Mouse (Mus musculus) limb, embryonic 12.5 days (tissue): ENCODE data around the gene Prpf8. TPM values are rescaled to one million over a fixed set of nuclear protein-coding genes. Genes with fewer than 3 reads are reported as not detected.
A peak's percentile ranks its signal among the peaks of the same experiment; 100 is the strongest.
"Not testable (repeated sequence)": the region's sequence is repeated elsewhere in the genome, so short reads cannot be mapped to it uniquely, and the experiment has no call there.

Experiments
- ATAC-seq: fragments of 200-750 bp; cut with Nextera tagmentation; 2 replicates; pipeline ENCODE4 v1.8.0; 2017; ENCODE audit warnings: low read depth, moderate TSS enrichment; ENCODE audit not compliant: insufficient number of reproducible peaks, insufficient read depth, low FRiP score, low TSS enrichment
- H3K27ac ChIP-seq: fragments of 300-500 bp; sonication (generic); 2 replicates; pipeline ENCODE4 v1.5.1; 2016; ENCODE audit warnings: mild to moderate bottlenecking, moderate library complexity
- H3K27me3 ChIP-seq: fragments of 300-500 bp; sonication (generic); 2 replicates; pipeline ENCODE4 v1.6.1; 2016; ENCODE audit warnings: mild to moderate bottlenecking, moderate library complexity
- H3K36me3 ChIP-seq: fragments of 300-500 bp; sonication (generic); 2 replicates; pipeline ENCODE4 v1.6.1; 2016; ENCODE audit warnings: mild to moderate bottlenecking, moderate library complexity
- H3K4me1 ChIP-seq: fragments of 300-500 bp; sonication (generic); replicated peaks from 2 replicates; pipeline ENCODE4 v1.6.1; 2016
- H3K4me2 ChIP-seq: fragments of 300-500 bp; sonication (generic); 2 replicates; pipeline ENCODE4 v1.6.1; 2016; ENCODE audit warnings: mild to moderate bottlenecking, moderate library complexity
- H3K4me3 ChIP-seq: fragments of 300-500 bp; sonication (generic); replicated peaks from 2 replicates; pipeline ENCODE4 v1.5.1; 2016; ENCODE audit warnings: mild to moderate bottlenecking
- H3K9ac ChIP-seq: fragments of 300-500 bp; sonication (generic); replicated peaks from 2 replicates; pipeline ENCODE4 v1.6.1; 2016; ENCODE audit warnings: mild to moderate bottlenecking, moderate library complexity
- H3K9me3 ChIP-seq: fragments of 300-500 bp; sonication (generic); 2 replicates; pipeline ENCODE4 v1.6.1; 2016; ENCODE audit warnings: mild to moderate bottlenecking, moderate library complexity
- WGBS: fragments of 180-500 bp; shearing (Covaris S2); methylation state at CpG from one replicate; pipeline ENCODE4 v1.1.7; 2016; 5-methylcytosine and 5-hydroxymethylcytosine counted together
- microRNA counts: library from miRNA; unstranded; fragments of <30 nt; microRNA quantifications from one replicate; lab custom pipeline; 2017
- microRNA-seq: library from miRNA; unstranded; fragments of <30 nt; microRNA quantifications from one replicate; pipeline ENCODE4, GENCODE M21; 2017
- polyA plus RNA-seq: library from polyadenylated mRNA; unstranded; fragments of >200 nt; fragmentation: Nextera tagmentation; extraction: Ambion mirVana; gene quantifications from 2 replicates; pipeline ENCODE4 v1.2.1, GENCODE M21; 2016

Prpf8 gene
- polyA plus RNA-seq, 1 experiment from 2014 or later: 83.0 TPM

GRCm38 (mm10) chr11:75549658-75550111 is 63.1 kb downstream of the Prpf8 start:
- Histone ChIP-seq H3K4me3 (no peak overlapping the region), H3K36me3 (no peaks in the 10 kb centered on the region), H3K9ac (no peak overlapping the region), H3K9me3 (no peaks in the 10 kb centered on the region), H3K27me3 (no peaks in the 10 kb centered on the region), H3K4me2 (no peak overlapping the region), H3K4me1 (peaks cover 40% of the 10 kb centered on the region), H3K27ac (peak overlapping the region; percentile 25; the same call in 1 of the 2 replicates)
- no peak for ATAC-seq
- 48% methylated on average over 5 of the region's 5 CpGs for WGBS

- peaks cover 40% of the 10 kb centered on the region for H3K4me1 ChIP-seq
- H3K27ac ChIP-seq: peak overlapping the region; percentile 41; the same call in 1 of the 2 replicates
- H3K36me3 ChIP-seq: no peaks in the 10 kb centered on the region
- no peak overlapping the region for H3K4me2 ChIP-seq
- ATAC-seq: no peak
- H3K9ac ChIP-seq: no peak overlapping the region
- no peaks in the 10 kb centered on the region for H3K27me3 ChIP-seq
- no peak overlapping the region for H3K4me3 ChIP-seq
- H3K9me3 ChIP-seq: no peaks in the 10 kb centered on the region
- WGBS: 71% methylated on average over 12 of the region's 12 CpGs
Measured at GRCm38 (mm10) chr11:75550200-75550946, 63.8 kb downstream of the Prpf8 start.

GRCm38 (mm10) chr11:75551321-75551720 is 64.7 kb downstream of the Prpf8 start:
- ATAC-seq: no peak
- Histone ChIP-seq H3K4me2 (no peak overlapping the region), H3K9ac (no peak overlapping the region), H3K4me1 (peaks cover 40% of the 10 kb centered on the region), H3K9me3 (no peaks in the 10 kb centered on the region), H3K36me3 (no peaks in the 10 kb centered on the region), H3K27me3 (no peaks in the 10 kb centered on the region), H3K27ac (peak overlapping the region; percentile 82; the same call in 1 of the 2 replicates), H3K4me3 (no peak overlapping the region)
- 89% methylated on average over 5 of the region's 5 CpGs for WGBS

- Histone ChIP-seq H3K4me1 (peaks cover 40% of the 10 kb centered on the region), H3K4me2 (no peak overlapping the region), H3K27me3 (no peaks in the 10 kb centered on the region), H3K36me3 (no peaks in the 10 kb centered on the region), H3K9me3 (no peaks in the 10 kb centered on the region), H3K4me3 (no peak overlapping the region), H3K27ac (peak overlapping the region; percentile 82), H3K9ac (0 out of 2 replicates have a peak overlapping the region, but pooled peaks have one; percentile 4)
- 54% methylated on average over 9 of the region's 9 CpGs for WGBS
- ATAC-seq: 0 out of 2 replicates have a peak, but pooled peaks have one; percentile 44
Measured at GRCm38 (mm10) chr11:75551961-75552441, 65.4 kb downstream of the Prpf8 start.

- Histone ChIP-seq H3K4me3 (no peak overlapping the region), H3K4me1 (peaks cover 40% of the 10 kb centered on the region), H3K27me3 (no peaks in the 10 kb centered on the region), H3K27ac (no peak overlapping the region), H3K4me2 (no peak overlapping the region), H3K9ac (no peak overlapping the region), H3K9me3 (peaks cover 2% of the 10 kb centered on the region; the same call in 1 of the 2 replicates), H3K36me3 (no peaks in the 10 kb centered on the region)
- ATAC-seq: no peak
- 33% methylated on average over 7 of the region's 7 CpGs for WGBS
Measured at GRCm38 (mm10) chr11:75552906-75553482, 66.4 kb downstream of the Prpf8 start.

- H3K4me2 ChIP-seq, H3K27me3 ChIP-seq, H3K27ac ChIP-seq, H3K4me3 ChIP-seq, H3K9me3 ChIP-seq, H3K36me3 ChIP-seq, ATAC-seq, H3K9ac ChIP-seq: not testable (repeated sequence)
- H3K4me1 ChIP-seq: peaks cover 25% of the 10 kb centered on the region
- WGBS: 92% methylated on average over 6 of the region's 6 CpGs
Measured at GRCm38 (mm10) chr11:75556006-75556405, 69.4 kb downstream of the Prpf8 start.

- Histone ChIP-seq H3K27me3 (no peaks in the 10 kb centered on the region), H3K4me1 (peaks cover 13% of the 10 kb centered on the region), H3K9me3 (peaks cover 5% of the 10 kb centered on the region; the same call in 1 of the 2 replicates), H3K36me3 (no peaks in the 10 kb centered on the region), H3K4me2 (no peak overlapping the region), H3K4me3 (no peak overlapping the region), H3K27ac (no peak overlapping the region), H3K9ac (no peak overlapping the region)
- ATAC-seq: no peak
- WGBS: 82% methylated on average over 6 of the region's 6 CpGs
Measured at GRCm38 (mm10) chr11:75557142-75557541, 70.5 kb downstream of the Prpf8 start.

GRCm38 (mm10) chr11:75558101-75558500 is 71.5 kb downstream of the Prpf8 start:
- Histone ChIP-seq H3K4me1 (peaks cover 4% of the 10 kb centered on the region), H3K36me3 (no peaks in the 10 kb centered on the region), H3K9ac (no peak overlapping the region), H3K4me2 (no peak overlapping the region), H3K9me3 (peaks cover 5% of the 10 kb centered on the region; the same call in 1 of the 2 replicates), H3K27me3 (no peaks in the 10 kb centered on the region), H3K27ac (no peak overlapping the region), H3K4me3 (no peak overlapping the region)
- no peak for ATAC-seq
- 87% methylated on average over 1 of the region's 1 CpGs for WGBS

MicroRNAs encoded within 50 kb of the gene (microRNA counts, 519-probe panel; counts per million panel counts)
- microRNA mmu-miR-22 (lab: Ali Mortazavi, UCI): 5,717 counts per million, percentile 62 among the panel's probes with 10 or more counts

Small RNA genes lying within 50 kb of the gene (microRNA-seq; reads per million reads assigned to microRNA genes)
- 1,337 reads per million, percentile 79 among the genes with 10 or more reads in this experiment for gene Mir22
- gene Mir3971: not detected

Other genes starting within 250 kb of the Prpf8 start
- gene Rpa1, start 138.5 kb upstream of the Prpf8 start, polyA plus RNA-seq: 153 and 163 TPM in 2 replicates
- gene Smyd4, start 138.4 kb upstream of the Prpf8 start, polyA plus RNA-seq: 20.4 and 22.7 TPM in 2 replicates
- 177 and 181 TPM in 2 replicates for gene Serpinf1, start 64.1 kb upstream of the Prpf8 start, polyA plus RNA-seq
- gene Serpinf2, start 47.2 kb upstream of the Prpf8 start, polyA plus RNA-seq: 0.09 and 0.35 TPM in 2 replicates
- 6.8 and 7.1 TPM in 2 replicates for gene Wdr81, start 32.1 kb upstream of the Prpf8 start, polyA plus RNA-seq
- gene Tlcd2, start 25.1 kb upstream of the Prpf8 start, polyA plus RNA-seq: 15.6 and 17.5 TPM in 2 replicates
- 0.26 and 0.67 TPM in 2 replicates for gene Rilp, start 23.3 kb downstream of the Prpf8 start, polyA plus RNA-seq
- 5.4 and 6.0 TPM in 2 replicates for gene Scarf1, start 26.7 kb downstream of the Prpf8 start, polyA plus RNA-seq
- gene Slc43a2, start 44.9 kb downstream of the Prpf8 start, polyA plus RNA-seq: 3.7 and 4.2 TPM in 2 replicates
- gene Pitpna, start 101.3 kb downstream of the Prpf8 start, polyA plus RNA-seq: 80.8 and 89.5 TPM in 2 replicates
- gene Inpp5k, start 144.2 kb downstream of the Prpf8 start, polyA plus RNA-seq: 18.6 and 20.1 TPM in 2 replicates
- 24.2 and 28.2 TPM in 2 replicates for gene Myo1c, start 163.7 kb downstream of the Prpf8 start, polyA plus RNA-seq
- gene Crk, start 192.4 kb downstream of the Prpf8 start, polyA plus RNA-seq: 134 and 135 TPM in 2 replicates
- 1,061 and 1,068 TPM in 2 replicates for gene Ywhae, start 246.1 kb downstream of the Prpf8 start, polyA plus RNA-seq